Mouse (Mus musculus) liver, embryonic 16.5 days (tissue): ENCODE measurements around the gene Rbm42. TPM values are rescaled to one million over a fixed set of nuclear protein-coding genes. Genes with fewer than 3 reads are reported as not detected.

Source experiments
- ATAC-seq: fragments of 200-750 bp; cut with Nextera tagmentation; 2 replicates; pipeline ENCODE4 v1.8.0; 2017; ENCODE audit warnings: low read depth, mild to moderate bottlenecking, moderate number of reproducible peaks, moderate library complexity
- H3K27ac ChIP-seq: fragments of 300-500 bp; sonication (generic); 2 replicates; pipeline ENCODE4 v1.5.1; 2014; ENCODE audit warnings: mild to moderate bottlenecking, low read length
- H3K27me3 ChIP-seq: fragments of 300-500 bp; sonication (generic); 2 replicates; pipeline ENCODE4 v1.6.1; 2014; ENCODE audit warnings: low read depth, low read length, mixed read lengths; ENCODE audit not compliant: control insufficient read depth, insufficient read depth
- H3K36me3 ChIP-seq: fragments of 300-500 bp; sonication (generic); 2 replicates; pipeline ENCODE4 v1.6.1; 2014; ENCODE audit warnings: mild to moderate bottlenecking; ENCODE audit not compliant: control insufficient read depth, insufficient read depth
- H3K4me1 ChIP-seq: fragments of 300-500 bp; sonication (generic); 2 replicates; pipeline ENCODE4 v1.6.1; 2014; ENCODE audit warnings: low read depth, low read length, mixed read lengths; ENCODE audit not compliant: control insufficient read depth
- H3K4me2 ChIP-seq: fragments of 300-500 bp; sonication (generic); 2 replicates; pipeline ENCODE4 v1.6.1; 2014; ENCODE audit warnings: low read depth, low read length, mixed read lengths
- H3K4me3 ChIP-seq: fragments of 300-500 bp; sonication (generic); 2 replicates; pipeline ENCODE4 v1.5.1; 2014; ENCODE audit warnings: low read depth, mild to moderate bottlenecking, low read length
- H3K9ac ChIP-seq: fragments of 300-500 bp; sonication (generic); 2 replicates; pipeline ENCODE4 v1.6.1; 2014; ENCODE audit warnings: low read depth, low read length
- H3K9me3 ChIP-seq: fragments of 300-500 bp; sonication (generic); replicated peaks from 2 replicates; pipeline ENCODE4 v1.6.1; 2016; ENCODE audit warnings: low read length; ENCODE audit not compliant: control insufficient read depth
- WGBS: fragments of 180-500 bp; shearing (Covaris S2); extraction: QIAGEN DNeasy Blood & Tissue Kit; methylation state at CpG from one replicate; pipeline ENCODE4 v1.1.7; 2014; ENCODE audit not compliant: insufficient replicate concordance; 5-methylcytosine and 5-hydroxymethylcytosine counted together
- polyA plus RNA-seq: library from polyadenylated mRNA; unstranded; fragments of >200 nt; fragmentation: Nextera tagmentation; extraction: Ambion mirVana; gene quantifications from 2 replicates; pipeline ENCODE4 v1.2.1, GENCODE M21; 2015

Gene Rbm42
- polyA plus RNA-seq, 1 experiment from 2014 or later: 43.4 TPM

DNA sequence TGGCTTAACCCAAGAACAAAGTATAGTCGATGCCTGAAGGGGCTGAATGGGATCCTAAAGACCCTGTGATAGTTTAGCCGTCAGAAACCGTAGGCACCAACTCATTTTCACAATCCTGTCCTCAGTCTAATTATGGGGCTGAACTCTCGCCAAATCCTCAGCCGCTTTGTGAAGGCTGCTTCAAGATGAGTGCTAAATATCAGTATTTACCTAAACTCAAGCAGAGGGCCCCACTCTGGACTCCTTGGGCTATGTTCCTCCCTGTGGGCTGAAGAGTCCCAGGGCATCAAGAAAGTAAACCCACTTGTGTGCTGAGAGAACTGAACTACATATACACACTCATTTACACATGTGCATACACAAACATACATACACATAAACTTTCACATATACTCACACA is 53.3 kb downstream of the Rbm42 start:
- Histone ChIP-seq H3K4me2 (no peak overlapping the region), H3K9me3 (no peaks in the 10 kb centered on the region), H3K27me3 (no peaks in the 10 kb centered on the region), H3K4me3 (no peak overlapping the region), H3K36me3 (no peaks in the 10 kb centered on the region), H3K27ac (no peak overlapping the region), H3K4me1 (peaks cover 12% of the 10 kb centered on the region), H3K9ac (no peak overlapping the region)
- 62% methylated on average over 5 of the region's 5 CpGs for WGBS
- no peak for ATAC-seq

DNA sequence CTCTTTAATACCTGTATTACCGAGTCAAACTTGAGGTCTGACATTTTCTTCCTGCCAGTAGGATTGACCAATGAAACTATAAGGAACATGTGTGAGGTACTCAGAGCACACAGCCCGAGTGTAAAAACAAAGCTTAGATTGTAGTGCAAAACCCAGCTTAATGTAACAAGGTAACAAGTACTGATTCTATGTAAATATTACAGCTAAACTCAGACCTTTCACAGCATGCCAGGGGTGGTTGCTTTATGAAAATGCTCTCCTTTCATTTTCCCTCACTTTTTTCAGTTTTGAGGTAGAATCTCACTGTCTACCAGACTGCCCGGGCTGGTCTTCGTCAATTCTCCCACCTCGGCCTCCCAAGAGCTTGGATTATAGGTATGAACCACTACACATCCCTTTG is 54.0 kb downstream of the Rbm42 start:
- 64% methylated on average over 5 of the region's 5 CpGs for WGBS
- Histone ChIP-seq H3K27me3 (no peaks in the 10 kb centered on the region), H3K9me3 (no peaks in the 10 kb centered on the region), H3K36me3 (no peaks in the 10 kb centered on the region), H3K4me1 (peaks cover 12% of the 10 kb centered on the region), H3K27ac (no peak overlapping the region), H3K4me3 (no peak overlapping the region), H3K4me2 (no peak overlapping the region), H3K9ac (no peak overlapping the region)
- no peak for ATAC-seq

- Histone ChIP-seq H3K4me1 (peaks cover 9% of the 10 kb centered on the region), H3K4me2 (no peak overlapping the region), H3K9ac (no peak overlapping the region), H3K36me3 (no peaks in the 10 kb centered on the region), H3K9me3 (no peaks in the 10 kb centered on the region), H3K27ac (no peak overlapping the region), H3K27me3 (no peaks in the 10 kb centered on the region), H3K4me3 (no peak overlapping the region)
- ATAC-seq: no peak
- 49% methylated on average over 4 of the region's 4 CpGs for WGBS
Measured at GRCm38 (mm10) chr7:30594510-30595024, 55.5 kb downstream of the Rbm42 start.

- Histone ChIP-seq H3K36me3 (no peaks in the 10 kb centered on the region), H3K9me3 (no peaks in the 10 kb centered on the region), H3K27me3 (no peaks in the 10 kb centered on the region), H3K4me2 (no peak overlapping the region), H3K4me3 (no peak overlapping the region), H3K27ac (no peak overlapping the region), H3K9ac (no peak overlapping the region), H3K4me1 (peaks cover 10% of the 10 kb centered on the region)
- 52% methylated on average over 10 of the region's 10 CpGs for WGBS
- ATAC-seq: no peak
Measured at GRCm38 (mm10) chr7:30593579-30594509, 56.3 kb downstream of the Rbm42 start.

- Histone ChIP-seq H3K36me3 (no peaks in the 10 kb centered on the region), H3K4me2 (no peak overlapping the region), H3K27me3 (no peaks in the 10 kb centered on the region), H3K4me1 (peaks cover 10% of the 10 kb centered on the region), H3K4me3 (no peak overlapping the region), H3K9ac (no peak overlapping the region), H3K9me3 (no peaks in the 10 kb centered on the region), H3K27ac (no peak overlapping the region)
- 42% methylated on average over 5 of the region's 5 CpGs for WGBS
- ATAC-seq: no peak
Measured at GRCm38 (mm10) chr7:30592772-30593423, 57.2 kb downstream of the Rbm42 start.

DNA sequence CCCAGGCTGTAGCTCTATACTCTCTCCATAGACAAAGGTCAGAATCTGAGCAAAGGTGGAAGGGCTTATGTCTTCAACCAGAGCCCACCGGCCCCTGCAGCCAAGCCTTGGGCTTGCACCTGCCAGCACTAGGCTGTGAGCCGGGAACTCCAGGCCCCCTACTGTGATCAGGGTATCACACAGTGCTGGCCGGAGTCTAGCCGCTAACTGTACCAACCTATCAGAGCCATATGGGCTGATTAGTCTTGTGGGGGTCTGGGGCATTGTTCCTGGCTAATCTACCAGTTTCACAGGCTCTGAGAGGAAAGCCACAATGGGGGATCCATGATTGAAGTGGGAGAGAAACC is 58.5 kb downstream of the Rbm42 start:
- no peak overlapping the region for H3K9ac ChIP-seq
- no peak overlapping the region for H3K4me3 ChIP-seq
- no peaks in the 10 kb centered on the region for H3K27me3 ChIP-seq
- H3K4me2 ChIP-seq: no peak overlapping the region
- no peak overlapping the region for H3K27ac ChIP-seq
- H3K36me3 ChIP-seq: peaks cover 1% of the 10 kb centered on the region
- peaks cover 23% of the 10 kb centered on the region for H3K4me1 ChIP-seq
- WGBS: 79% methylated on average over 4 of the region's 4 CpGs
- H3K9me3 ChIP-seq: no peaks in the 10 kb centered on the region
- ATAC-seq: no peak

Other genes starting within 250 kb of the Rbm42 start
- 150 and 154 TPM in 2 replicates for gene Tyrobp, start 236.6 kb downstream of the Rbm42 start, polyA plus RNA-seq
- gene Hcst, start 230.5 kb downstream of the Rbm42 start, polyA plus RNA-seq: 7.2 and 7.8 TPM in 2 replicates
- gene Nfkbid, start 228.6 kb downstream of the Rbm42 start, polyA plus RNA-seq: 1.4 and 1.7 TPM in 2 replicates
- 4.2 and 4.4 TPM in 2 replicates for gene Aplp1, start 204.8 kb downstream of the Rbm42 start, polyA plus RNA-seq
- gene Kirrel2, start 192.6 kb downstream of the Rbm42 start, polyA plus RNA-seq: 0.12 and 0.23 TPM in 2 replicates
- gene Nphs1, start 192.0 kb downstream of the Rbm42 start, polyA plus RNA-seq: 0.09 and 0.19 TPM in 2 replicates
- 79.3 and 85.2 TPM in 2 replicates for gene Prodh2, start 156.7 kb downstream of the Rbm42 start, polyA plus RNA-seq
- gene Arhgap33, start 115.3 kb downstream of the Rbm42 start, polyA plus RNA-seq: 1.8 and 2.6 TPM in 2 replicates
- 5.3 and 6.9 TPM in 2 replicates for gene Hspb6, start 98.1 kb downstream of the Rbm42 start, polyA plus RNA-seq
- 2.7 and 3.0 TPM in 2 replicates for gene Proser3, start 98.0 kb downstream of the Rbm42 start, polyA plus RNA-seq
- gene Lin37, start 90.5 kb downstream of the Rbm42 start, polyA plus RNA-seq: 22.7 and 23.7 TPM in 2 replicates
- 31.5 and 32.6 TPM in 2 replicates for gene U2af1l4, start 87.0 kb downstream of the Rbm42 start, polyA plus RNA-seq
- 3.8 and 4.1 TPM in 2 replicates for gene Gm49396, start 87.0 kb downstream of the Rbm42 start, polyA plus RNA-seq
- 65.0 and 70.1 TPM in 2 replicates for gene Psenen, start 86.7 kb downstream of the Rbm42 start, polyA plus RNA-seq
- 2.1 and 2.2 TPM in 2 replicates for gene Igflr1, start 84.9 kb downstream of the Rbm42 start, polyA plus RNA-seq
- 2.7 and 3.5 TPM in 2 replicates for gene Kmt2b, start 61.6 kb downstream of the Rbm42 start, polyA plus RNA-seq
- 0.21 and 0.34 TPM in 2 replicates for gene Zbtb32, start 51.4 kb downstream of the Rbm42 start, polyA plus RNA-seq
- gene Upk1a, start 37.5 kb downstream of the Rbm42 start, polyA plus RNA-seq: 0.08 and 0.09 TPM in 2 replicates
- 566 and 597 TPM in 2 replicates for gene Cox6b1, start 24.2 kb downstream of the Rbm42 start, polyA plus RNA-seq
- gene Etv2, start 14.5 kb downstream of the Rbm42 start, polyA plus RNA-seq: not detected in 2 replicates
- gene Haus5, start 14.7 kb upstream of the Rbm42 start, polyA plus RNA-seq: 28.5 and 31.8 TPM in 2 replicates
- not detected in 2 replicates for gene Pmis2, start 21.3 kb upstream of the Rbm42 start, polyA plus RNA-seq
- gene 2200002J24Rik, start 48.6 kb upstream of the Rbm42 start, polyA plus RNA-seq: 0.57 and 0.90 TPM in 2 replicates
- 4.1 and 4.4 TPM in 2 replicates for gene Atp4a, start 61.9 kb upstream of the Rbm42 start, polyA plus RNA-seq
- 94.1 and 96.0 TPM in 2 replicates for gene Tmem147, start 79.2 kb upstream of the Rbm42 start, polyA plus RNA-seq
- gene Gapdhs, start 93.4 kb upstream of the Rbm42 start, polyA plus RNA-seq: 0.14 TPM in 1 of 2 replicates, not detected in the other
- gene Sbsn, start 101.2 kb upstream of the Rbm42 start, polyA plus RNA-seq: 0.05 and 0.20 TPM in 2 replicates
- gene Dmkn, start 113.4 kb upstream of the Rbm42 start, polyA plus RNA-seq: 0.36 and 0.40 TPM in 2 replicates
- 0.22 TPM in 1 of 2 replicates, not detected in the other for gene Krtdap, start 137.6 kb upstream of the Rbm42 start, polyA plus RNA-seq
- gene Ffar2, start 173.5 kb upstream of the Rbm42 start, polyA plus RNA-seq: 0.90 and 1.1 TPM in 2 replicates
- gene Ffar3, start 205.9 kb upstream of the Rbm42 start, polyA plus RNA-seq: not detected in 2 replicates
- gene Ffar1, start 211.2 kb upstream of the Rbm42 start, polyA plus RNA-seq: not detected in 2 replicates
- gene Cd22, start 230.0 kb upstream of the Rbm42 start, polyA plus RNA-seq: 0.74 and 1.4 TPM in 2 replicates